Mouse (Mus musculus) E14TG2a.4 (cell line): ENCODE data around the gene Gnai2.

Experiments used
- CTCF ChIP-seq: conservative IDR thresholded peaks from 2 replicates; pipeline ENCODE4 v1.5.1; 2014; ENCODE audit warnings: low read length
- NANOG ChIP-seq: IDR thresholded peaks from 2 replicates; pipeline ENCODE4 v1.6.1; 2014; ENCODE audit warnings: borderline replicate concordance, low read length, mixed read lengths

DNA sequence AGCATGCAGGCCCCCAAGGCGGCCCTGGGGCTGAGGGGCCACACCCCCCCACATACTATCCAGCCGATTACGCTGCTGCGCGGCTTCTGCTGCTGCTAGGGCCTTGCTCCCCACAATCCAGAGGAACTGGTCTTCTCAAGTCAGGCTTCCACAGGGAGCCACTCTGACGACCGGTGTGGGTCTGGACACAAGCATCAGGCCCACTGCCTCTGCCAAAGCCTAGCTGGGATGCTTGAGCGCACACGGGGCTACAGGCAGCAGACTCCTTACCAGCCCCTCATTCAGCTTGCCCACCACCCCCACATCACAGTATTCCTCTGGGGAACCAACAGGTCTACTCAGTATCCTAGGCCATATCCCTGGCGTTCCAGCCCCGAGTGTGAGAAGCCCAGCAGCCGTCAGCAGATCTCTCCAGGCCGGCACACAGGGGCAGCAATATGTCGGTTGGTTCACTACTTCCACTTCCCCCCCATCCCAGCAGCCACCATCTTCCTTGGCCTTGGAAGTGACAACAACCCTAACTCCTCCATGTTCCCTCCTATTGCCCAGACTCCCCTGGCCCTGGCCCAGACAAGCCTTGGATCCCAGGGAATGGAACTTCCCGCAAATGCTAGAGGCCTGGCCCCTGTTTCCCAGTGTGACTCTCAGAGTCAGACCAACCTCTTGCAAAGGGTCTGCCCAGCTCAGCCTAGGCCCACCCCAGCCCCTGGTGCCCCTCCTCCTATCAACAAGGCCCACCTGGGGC, 1.3 kb downstream of the Gnai2 start:
- no peak for TF ChIP-seq CTCF
- TF ChIP-seq NANOG = no peak
